Mouse (Mus musculus): ENCODE data around the gene Bnip1.

DNA sequence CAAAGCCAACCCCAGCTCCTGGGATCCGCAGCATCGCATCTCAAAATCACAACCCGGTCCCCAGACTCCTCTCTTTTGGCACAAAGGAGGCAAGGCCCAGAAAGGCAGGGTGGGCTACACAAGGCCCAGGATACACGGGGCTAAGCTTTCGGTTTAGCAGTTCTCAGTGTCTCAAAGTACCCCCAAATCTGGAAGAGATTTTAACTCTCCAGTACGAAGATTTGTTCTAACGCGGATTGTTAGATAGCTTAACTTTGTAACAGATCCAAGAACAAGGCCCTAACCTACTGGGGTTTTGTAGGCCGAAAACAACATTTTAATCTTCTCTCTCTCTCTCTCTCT is 59.5 kb downstream of the Bnip1 start:
- TF ChIP-seq CTCF (conservative IDR thresholded peaks at IDR 0.05; ENCODE audit: low read length) (no peak), NANOG (IDR thresholded peaks at IDR 0.05; ENCODE audit: borderline replicate concordance, low read length) (no peak)

All from E14TG2a.4 (cell line).